Mouse (Mus musculus): Measurements from ENCODE around the gene Cul7.

Gene Cul7

GRCm38 (mm10) chr17:46673850-46674529, 23.9 kb downstream of the Cul7 start, which contains the start of gene Rrp36:
Gene Rrp36 (minus strand): TSS chr17:46674352.
- peak; percentile 95 for DNase-seq

GRCm38 (mm10) chr17:46674530-46675283, 24.6 kb downstream of the Cul7 start:
- DNase-seq: no peak

DNA sequence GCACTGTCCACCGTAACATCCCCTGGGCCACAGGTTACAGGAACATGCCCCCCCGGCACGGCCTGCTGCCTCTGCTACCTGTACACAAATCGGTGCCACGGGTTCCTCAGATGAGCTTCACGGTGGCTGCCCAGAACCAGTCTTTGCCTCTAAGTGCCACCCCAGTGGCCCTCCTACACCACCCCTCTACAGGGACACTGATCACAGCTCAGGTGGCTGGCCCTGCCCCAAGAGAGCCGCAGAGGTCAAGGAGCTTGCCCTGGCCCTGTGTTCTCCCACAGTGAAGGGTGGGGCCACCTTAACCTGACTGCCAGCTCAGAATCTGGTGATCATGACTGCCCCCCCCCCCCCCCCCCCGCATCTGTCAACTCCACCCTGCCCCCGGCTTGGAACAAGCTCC, 28.3 kb downstream of the Cul7 start, which contains the start of gene Mea1:
Gene Mea1, plus strand, starts transcription at position 378 of the 400 bp plus-strand sequence.
- no peak for DNase-seq

GRCm38 (mm10) chr17:46678911-46679310, 28.8 kb downstream of the Cul7 start:
- no peak for DNase-seq

DNA sequence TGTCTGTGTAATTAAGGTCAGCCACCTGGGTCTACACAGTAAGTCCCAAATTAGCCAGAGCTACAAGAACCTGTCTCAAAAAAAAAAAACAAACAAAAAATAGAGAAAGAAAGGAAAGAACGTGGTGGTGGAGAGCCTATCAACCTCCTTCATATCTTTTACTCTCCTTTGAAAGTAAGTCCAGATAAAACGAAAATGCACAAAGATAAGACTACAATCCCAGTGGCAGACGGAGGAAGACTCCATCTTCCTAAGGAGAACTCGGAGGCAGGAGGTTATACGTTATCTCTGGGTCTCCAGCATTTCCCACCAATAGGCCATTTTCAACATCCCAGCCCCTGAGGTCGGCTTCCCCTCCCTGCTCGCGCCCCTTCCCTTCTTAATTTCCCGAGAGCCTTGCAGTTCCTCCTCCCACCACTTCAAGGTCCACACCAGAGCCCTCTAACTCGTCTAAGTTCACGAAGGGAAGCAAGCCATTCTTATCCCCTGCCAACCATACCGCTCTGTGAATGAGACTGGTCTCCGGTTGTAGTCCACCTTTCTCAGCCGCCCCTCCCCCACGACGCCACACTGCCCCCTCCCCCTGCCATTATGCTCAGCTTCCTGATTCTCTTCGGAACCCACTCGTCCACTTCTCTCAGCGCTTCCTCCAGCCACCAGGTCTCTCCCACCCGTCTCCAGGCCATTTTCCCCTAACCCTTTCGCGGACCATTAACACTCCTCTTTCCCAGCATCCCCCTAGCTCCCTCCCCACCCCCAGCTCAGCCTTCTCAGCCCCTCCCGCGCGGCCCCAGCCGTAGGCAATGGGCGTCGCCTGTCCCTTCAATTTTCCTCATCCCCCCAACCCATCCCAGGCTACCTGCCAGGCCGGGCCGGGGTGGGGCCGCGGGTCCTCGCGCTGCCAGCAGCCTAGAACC, 30.0 kb downstream of the Cul7 start:
- DNase-seq: peak; percentile 74

DNA sequence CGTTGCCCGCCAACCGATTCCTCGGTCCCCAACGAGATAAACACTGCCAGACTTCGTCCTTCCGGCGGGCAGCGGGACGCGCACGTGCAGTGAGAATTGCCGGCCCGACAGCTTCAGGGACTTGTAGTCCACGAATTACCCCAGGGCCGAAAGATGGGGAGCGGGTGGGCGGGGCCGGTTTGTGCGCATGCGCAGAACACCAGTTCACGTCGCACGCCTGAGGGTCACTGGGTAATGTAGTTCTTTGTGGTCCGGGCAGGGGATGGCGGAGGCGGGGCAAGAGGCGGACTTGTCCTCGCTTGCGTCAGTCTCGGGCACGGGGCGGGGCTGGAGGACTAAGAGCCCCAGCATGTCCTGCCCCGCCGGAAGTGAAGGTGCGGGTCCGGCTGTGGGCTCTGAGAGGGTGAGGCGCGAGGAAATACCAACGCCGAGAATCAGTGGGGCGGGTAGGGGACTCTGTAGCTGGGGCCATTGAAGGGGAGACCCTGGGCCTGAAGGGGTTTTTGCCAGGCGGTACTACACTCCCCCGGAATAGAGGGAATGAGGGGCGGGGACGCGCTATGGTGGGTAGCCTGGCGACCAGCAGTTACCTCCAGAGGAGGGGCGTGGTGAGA, 30.7 kb downstream of the Cul7 start, which contains the start of gene Klhdc3:
Gene Klhdc3, minus strand, starts transcription at position 155 of the 614 bp plus-strand sequence.
- DNase-seq: peak; percentile 99

DNA sequence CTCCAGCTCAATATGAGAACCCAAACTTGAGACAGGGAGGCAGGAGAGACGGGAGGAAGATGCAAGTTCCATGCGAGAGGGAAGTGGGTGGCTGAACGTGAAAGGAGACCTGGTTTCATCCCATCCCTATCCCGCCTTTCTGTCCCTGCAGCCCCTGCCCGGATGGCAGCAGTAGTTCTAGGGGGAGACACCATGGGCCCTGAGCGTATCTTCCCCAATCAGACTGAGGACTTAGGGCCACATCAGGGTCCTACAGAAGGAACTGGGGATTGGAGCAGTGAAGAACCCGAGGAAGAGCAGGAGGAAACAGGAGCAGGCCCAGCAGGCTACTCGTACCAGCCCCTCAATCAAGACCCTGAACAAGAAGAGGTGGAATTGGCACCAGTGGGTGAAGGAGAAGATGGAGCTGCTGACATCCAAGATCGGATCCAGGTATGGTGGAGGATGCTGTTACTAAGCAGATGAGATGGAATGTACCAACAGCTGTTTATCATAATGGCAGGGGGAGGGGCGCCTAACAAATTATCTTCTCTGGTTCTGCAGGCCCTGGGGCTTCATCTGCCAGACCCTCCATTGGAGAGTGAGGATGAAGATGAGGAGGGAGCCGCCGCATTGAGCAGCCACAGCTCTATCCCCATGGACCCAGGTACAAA, 31.5 kb downstream of the Cul7 start:
- no peak for DNase-seq

DNA sequence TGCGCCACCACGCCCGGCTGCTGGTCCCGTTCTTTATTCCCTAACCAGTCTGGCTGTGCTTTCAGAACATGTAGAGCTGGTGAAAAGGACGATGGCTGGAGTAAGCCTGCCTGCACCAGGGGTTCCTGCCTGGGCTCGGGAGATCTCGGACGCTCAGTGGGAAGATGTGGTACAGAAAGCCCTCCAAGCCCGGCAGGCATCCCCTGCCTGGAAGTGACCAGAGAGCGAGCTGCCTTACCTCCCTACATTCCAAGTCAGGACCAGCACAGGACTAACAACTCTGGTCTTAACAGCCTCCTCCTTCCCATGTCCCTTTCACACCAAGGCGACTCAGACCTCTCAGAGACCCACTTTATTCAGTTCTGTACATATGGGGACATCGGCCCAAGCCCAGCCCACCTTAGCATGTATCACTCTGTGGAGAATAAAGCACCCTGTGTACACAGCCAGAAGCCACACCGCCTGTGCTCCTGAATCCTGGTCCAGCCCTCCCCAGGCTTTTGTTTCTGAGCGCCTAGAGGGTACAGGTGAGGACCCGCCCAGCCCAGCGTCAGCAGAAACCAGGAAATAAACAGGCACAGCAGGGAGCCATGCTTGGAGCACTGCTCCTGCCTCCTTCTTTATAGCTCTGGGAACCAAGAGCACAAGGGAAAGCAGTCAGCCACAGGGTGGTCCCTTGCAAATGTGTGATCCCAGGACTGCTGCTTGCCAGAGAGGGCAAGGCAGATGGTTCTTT, 32.7 kb downstream of the Cul7 start:
- no peak for DNase-seq

DNA sequence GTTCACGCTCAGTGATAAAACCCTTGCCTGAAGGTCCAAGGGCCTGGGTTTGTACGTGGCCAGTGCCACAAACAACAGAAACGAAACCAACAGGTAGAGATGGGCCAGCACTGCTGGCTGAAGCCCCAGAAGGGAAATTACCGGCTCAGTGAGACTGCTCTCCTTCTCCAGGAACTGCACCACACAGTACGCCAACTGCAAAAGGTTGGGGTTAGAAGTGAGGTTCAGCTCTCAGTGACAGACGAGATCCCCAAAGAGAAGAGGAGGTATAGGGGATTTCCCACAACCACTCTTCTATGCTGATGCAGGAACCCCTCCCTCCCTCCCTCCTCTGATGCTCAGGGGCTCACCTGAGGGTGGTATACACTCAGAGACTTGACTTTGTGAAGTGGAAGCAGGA, 35.8 kb downstream of the Cul7 start:
- DNase-seq: no peak

- no peak for DNase-seq
Measured at GRCm38 (mm10) chr17:46690665-46691064, 40.5 kb downstream of the Cul7 start.

- DNase-seq: no peak
Measured at GRCm38 (mm10) chr17:46691390-46691789, 41.3 kb downstream of the Cul7 start.

GRCm38 (mm10) chr17:46694517-46695063, 44.5 kb downstream of the Cul7 start:
- no peak for DNase-seq

DNA sequence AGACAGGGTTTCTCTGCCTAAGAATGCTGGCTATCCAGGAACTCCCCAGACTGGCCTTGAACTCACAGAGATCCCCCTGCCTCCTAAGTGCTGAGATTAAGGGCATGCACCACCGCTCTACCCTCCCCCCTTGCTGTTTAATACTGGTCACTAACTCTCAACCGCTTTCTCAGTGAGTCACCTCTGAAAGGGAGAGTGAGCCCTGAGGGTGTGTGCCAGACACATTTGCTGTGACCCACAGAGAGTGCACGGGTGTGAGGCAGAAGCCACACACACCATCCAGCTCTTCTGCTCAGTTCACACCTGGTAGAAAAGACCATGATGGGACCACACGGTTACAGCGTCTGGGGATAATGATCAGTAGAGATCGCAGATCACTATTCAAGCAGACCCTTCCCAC, 48.4 kb downstream of the Cul7 start:
- DNase-seq: no peak

- no peak for DNase-seq
Measured at GRCm38 (mm10) chr17:46699245-46699644, 49.1 kb downstream of the Cul7 start.

DNA sequence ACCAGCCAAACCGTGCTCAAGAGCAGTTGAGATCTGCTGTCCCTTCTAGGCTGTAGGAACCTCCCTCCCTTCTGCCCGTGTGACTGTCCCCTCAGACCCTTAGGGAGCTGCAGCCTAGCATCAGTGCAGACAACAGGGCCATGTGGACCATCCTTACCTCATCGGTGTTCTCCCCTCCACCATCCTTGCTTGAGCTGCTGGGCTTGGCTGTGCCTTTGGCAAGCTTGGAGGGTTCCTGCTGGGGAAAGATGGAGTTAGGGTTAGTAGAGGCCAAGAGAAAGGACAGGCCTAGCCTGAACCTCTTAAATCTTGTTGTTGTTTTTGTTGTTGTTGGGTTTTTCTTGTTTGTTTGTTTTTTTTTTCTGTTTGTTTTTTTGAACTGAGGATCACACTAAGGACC, 49.8 kb downstream of the Cul7 start:
- no peak for DNase-seq

DNA sequence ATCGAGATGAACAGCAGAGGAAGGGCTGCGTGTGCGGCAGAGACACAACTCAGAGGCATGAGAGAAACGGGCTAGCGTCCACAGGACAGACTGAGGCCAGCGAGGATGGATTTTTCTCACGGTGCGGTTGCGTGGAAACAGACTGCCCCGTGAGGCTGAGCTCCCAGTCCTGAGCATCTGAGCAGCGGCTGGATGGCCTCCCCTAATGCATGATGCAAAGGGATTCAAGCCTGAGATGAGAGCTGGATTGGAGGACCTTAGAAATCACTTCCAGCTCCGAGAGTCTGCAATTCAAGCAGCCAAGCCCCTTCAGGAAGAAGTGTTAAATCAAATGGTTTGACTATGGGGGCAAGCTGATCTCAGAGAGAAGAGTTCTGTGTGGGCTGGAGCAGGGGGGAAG, 51.4 kb downstream of the Cul7 start:
- no peak for DNase-seq

- no peak for DNase-seq
Measured at GRCm38 (mm10) chr17:46702100-46702499, 52.0 kb downstream of the Cul7 start.

DNA sequence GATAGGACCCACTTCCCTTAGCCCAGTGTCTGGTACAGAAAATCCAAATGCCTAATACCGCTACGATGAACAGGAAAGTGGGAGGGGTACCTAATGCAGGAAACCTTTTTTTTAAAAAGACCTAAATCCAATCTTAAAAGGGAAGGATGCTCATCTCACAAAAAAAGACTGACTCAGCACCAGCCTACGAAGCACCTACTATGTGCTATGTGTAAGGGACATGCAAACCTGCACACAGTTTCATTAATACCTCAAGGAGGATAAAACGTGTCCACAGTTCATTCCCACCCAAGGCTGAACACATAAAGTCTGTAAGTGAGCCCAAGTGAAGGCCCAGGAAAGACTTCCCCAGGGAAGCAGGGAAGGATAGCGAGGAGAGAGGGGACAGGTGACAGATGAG, 52.4 kb downstream of the Cul7 start:
- DNase-seq: no peak

GRCm38 (mm10) chr17:46703971-46704886, 54.1 kb downstream of the Cul7 start:
- peak; percentile 27 for DNase-seq

Data from retina, postnatal 1 day (tissue).